Mouse (Mus musculus): ENCODE results near the gene Cic.
"Not testable (repeated sequence)": the region's sequence is repeated elsewhere in the genome, so short reads cannot be mapped to it uniquely, and the experiment has no call there.

Gene Cic

DNA sequence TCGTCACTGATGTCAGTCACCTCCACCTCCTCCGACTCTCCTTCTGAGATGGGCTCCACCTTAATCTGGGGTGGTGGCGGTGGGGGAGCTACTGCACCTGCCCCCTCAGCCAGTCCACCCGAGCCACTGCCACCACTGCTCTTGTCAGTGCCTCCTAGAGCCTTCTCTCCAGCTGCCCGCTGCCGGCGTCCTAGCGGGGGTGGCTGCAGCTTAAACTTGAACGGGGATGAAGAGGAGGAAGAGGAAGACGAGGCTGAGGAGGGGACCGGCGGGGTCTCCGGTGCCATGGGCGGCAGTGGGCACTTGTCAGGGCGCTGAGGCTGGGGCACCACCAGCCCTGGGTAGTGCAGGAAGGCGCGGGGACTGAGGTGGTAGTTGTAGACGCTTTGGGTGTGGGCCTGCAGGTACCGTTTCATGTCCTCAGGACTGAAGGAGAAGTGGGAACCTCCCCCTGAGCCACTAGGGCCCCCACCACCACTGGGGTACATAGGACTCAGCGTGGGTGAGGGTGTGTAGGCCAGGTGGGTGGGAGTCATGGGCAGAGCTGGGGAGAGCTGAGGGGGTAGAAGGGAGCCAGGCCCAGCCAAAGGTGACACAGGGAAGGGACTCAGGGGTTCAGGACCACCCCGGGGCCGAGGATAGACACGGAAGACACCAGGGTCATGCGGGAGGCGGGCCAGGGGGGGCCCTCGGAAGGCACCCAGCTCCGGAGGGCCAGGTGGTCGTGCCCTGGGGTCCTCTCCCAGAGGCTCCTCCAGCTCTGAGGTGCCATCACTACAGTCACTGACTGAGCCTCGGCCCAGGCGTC, 22.7 kb upstream of the Cic start:
- DNase-seq: no peak

DNA sequence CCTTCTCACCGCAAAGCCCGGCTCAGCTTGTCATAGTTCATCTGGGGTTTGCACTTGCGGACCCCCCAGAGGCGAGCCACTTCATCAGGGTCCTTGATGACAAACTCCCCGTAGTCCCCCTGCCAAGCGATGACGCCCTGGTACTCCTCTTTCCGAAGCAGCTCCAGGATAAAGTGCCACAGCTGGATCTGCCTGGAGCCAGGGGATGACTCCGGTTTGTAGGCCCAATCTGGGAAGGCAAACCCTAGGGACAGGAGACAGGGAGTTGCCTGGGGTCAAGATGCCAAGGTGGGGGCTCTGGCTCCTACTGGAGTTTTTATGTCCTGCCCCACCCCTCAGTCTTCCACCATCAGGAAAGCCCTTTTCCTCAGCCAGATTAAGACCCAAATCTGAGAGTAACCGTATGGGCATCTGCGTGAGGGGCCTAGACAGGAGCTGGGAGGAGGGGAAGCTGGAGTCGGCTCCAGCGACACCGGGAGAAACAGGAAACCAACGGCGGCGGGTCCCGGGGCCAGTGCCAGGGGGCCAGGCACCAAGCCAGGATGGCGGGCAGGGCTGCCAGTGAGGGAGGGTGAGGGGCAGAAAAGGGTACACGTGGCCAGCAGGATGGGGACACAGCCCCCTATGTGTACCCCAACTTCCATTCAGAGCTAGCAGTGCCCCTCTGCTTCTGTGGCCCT, 21.3 kb upstream of the Cic start:
- DNase-seq: no peak

DNA sequence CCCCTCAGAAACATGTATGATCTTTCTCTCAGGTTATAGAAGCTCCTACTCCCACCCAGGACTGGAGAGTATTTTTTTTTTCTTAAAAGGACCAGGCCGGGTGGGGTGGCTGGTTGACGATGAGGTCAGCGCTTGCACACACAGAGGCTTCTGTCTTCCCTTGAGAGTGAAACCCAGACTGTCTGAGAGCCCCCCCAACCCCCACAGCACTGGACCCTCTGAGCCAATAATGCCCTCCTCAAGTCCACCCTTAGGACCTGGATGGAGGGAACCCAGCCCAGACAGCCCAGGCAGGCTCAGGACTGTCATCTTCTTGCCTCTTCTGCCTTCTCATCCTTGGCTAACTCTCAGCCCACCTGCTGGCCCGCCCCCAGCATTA, 20.8 kb upstream of the Cic start:
- DNase-seq: no peak

DNA sequence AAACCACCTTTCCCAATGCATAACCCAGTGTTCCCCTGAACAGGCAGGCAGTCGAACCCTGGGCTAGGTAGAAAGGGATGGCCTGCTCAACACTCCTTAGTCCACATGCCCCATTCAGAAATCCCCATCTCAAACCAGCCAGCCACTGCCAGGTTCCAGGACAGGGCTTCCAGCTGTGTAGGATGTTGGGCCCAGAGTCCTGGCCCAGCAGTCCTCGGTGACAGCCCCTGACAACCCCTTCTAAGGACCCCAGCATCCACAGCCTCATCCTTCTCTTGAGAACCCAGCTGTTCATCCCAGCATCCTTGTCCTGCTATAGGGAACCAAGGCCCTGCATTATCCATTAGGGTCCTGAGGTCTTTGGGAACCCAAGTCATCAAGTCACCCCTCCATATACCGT, 20.0 kb upstream of the Cic start:
- no peak for DNase-seq

DNA sequence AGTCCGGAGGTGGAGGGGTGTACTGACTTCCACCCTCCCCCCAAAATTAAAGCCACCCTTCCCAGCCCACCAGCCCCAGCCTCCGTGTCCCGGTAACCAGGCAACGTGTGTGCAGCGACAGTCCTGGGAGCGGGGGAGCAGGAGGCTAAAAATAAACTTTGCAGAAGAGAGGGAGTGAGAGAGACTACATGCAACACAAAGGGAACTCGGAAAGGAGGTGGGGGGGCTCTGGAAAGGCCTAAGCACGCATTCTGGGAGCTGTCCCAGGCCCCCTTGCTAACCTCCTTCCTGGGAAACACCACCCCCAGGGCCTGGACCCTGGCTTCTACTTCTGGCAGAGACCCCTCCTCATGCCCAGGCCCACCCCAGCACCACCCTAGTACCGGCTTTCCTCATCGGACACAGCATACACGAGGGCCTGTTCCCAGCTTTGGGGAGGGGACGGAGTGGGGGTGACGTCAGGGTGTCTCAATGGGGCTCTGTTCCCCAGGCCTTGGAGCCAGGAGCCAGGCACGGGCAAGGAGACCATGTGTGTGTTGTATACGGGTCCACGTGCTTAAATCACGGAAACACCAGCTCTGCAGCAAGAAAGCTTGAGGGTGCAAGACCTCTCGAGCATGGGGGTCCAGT, 19.4 kb upstream of the Cic start:
- DNase-seq: no peak

DNA sequence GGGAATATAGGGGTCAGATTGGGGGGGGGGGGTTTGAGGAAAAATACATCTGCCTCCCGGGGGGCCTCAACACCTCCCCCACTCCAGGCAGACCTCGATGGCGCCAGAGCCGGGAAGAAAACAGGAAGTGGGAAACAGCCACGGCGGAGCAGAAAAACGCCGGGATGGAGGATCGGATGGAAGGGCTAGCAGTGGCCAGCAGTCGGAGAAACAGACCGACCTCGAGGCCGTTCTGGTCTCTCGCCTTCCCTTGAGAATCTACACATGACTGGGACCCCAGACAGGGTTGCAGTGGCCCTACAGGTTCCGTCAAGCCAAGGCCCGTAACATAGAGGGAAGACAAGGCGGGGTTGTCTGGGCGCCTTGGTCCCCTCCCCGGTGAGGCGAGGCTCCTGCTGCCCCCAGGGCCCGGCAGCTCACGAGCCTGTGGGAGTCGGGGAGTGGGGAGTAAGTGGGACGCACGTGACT, 18.6 kb upstream of the Cic start:
- DNase-seq: no peak

DNA sequence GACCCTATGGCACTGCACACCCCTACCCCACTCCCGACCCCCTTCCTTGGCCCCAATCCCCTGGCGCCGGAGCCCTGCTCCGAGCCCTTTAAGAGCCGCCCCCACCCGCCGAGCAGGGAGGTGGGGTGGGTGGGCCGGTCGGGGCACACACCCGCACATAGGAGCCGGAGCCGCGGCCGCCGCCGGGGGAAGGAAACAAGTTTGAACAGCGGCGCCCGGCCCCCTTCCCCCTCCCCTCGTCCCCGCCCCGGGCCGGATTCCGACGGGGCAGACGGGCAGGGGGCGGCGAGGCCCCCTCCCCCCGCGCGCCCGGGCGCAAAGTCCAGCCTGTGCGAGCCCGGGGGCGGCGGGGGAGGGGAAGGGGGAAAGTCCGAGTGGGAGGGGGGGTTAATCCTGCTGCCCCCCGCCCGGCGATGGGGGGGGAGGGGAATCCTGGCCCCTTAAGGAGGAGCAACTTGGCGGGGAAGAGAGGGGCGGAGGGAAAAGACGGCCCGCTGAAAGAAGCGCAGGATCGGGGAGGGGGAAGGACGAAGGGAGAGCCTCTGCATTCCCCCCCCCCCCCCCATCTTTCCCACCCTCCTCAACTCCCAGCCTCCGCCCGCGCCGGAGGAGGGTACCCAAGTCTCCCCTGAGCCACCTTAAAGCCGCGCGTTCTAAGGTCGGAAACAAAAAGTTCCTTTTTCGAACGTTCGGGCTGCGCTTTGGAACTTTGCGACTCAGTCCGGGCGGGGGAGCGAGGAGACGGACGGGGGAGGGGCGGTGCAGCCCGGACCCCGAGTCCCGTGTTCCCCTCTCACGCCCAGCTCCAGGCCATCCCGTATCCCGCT, 18.0 kb upstream of the Cic start:
- peak; percentile 63 to 77 for DNase-seq

DNA sequence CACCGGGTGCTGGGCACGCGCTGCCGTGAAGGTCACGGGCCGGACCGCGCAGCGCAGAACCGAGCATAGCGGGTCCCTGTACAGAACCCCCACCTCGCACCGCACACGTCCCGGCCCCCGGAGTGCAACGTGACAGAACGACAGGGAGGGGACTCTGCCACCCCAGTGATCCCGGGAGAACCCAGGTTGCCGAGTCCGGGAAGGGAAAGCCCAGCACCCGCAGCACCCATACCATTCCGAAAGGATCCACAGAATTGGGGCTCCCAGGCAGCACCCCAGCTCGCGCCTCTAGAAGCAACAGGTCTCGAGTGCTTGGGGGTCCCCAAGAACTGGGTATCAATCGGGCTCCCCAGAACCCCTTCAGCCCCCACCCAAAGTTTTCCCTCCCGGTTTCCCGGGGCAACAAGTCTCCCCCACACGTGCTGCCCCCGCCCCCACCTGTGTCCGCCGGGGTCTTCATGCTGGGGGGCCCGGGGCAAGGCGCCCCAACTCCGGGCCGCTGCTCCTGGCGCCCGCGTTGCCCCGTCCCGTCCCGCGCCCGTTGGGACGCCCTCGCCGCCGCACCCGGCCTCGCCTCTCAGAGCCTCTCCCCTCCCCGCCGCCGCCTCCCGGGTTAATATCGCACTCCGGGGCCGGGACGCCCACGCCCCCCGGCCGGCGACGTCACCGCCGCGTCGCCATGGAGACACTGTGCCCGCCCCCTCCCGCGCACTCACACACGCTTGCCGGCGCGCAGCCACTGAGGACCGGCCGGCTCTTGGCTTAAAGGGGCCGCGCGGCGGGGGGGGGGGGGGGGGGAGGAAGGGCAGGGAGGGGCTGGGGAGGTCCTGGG, 17.1 kb upstream of the Cic start, which contains the start of gene Erf:
Erf (minus strand) TSS at position 621 of the 832 bp plus-strand sequence.
- DNase-seq: peak; percentile 91 to 95

DNA sequence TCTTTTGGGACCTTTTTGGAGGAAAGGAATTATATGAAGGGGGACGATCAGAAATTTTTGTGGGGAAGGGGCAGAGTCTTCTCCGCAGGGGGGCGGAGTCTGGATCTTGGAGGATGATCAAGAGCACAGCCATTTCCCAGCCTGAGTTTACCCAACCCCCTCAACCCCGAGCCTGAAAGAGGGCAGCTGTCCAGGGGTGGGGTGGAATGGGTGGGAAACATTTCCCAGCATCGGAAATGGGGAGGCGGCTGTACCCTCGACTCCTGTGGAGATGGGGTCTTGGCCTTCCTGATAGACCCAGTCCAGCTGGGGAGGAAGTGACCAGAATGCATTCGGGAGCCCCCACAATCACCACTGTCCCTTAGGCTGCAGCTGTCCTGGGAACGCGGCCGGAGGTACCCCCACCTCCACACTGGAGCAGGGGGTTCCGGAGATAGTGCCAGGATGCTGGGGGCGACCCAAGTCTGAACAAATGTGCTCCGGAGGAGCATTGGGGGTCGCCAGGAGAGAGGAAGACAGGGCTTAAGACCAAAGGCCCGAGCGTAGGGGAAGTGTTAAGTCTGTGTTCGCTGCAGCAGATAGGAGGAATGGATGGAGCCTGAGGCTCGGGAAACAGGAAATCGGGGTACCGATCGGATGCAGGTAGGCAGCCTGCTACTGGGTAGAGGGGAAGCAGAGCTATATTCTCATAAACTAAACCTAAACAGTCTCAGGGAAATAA, 16.3 kb upstream of the Cic start:
- DNase-seq: peak in 1 of 2 experiments; percentile 41

DNA sequence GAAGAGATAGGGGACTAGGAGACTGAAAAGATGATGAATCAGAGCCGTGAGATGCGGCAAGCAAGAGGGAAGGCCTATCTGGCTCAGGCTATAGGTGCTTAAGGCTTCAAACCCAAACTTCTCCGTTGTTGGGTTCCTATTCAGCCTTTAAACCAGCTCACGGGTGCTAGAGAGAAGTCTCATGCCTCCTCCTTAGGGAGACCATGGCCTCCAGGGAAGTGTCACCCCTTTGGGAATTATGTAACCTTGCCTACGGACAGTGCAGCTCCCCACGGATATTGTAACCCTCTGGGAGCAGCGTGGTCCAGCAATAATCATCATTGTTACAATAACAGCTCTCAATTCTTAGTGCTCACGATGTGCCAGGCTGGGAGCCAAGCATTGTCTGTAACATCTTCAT, 15.7 kb upstream of the Cic start:
- DNase-seq: no peak

DNA sequence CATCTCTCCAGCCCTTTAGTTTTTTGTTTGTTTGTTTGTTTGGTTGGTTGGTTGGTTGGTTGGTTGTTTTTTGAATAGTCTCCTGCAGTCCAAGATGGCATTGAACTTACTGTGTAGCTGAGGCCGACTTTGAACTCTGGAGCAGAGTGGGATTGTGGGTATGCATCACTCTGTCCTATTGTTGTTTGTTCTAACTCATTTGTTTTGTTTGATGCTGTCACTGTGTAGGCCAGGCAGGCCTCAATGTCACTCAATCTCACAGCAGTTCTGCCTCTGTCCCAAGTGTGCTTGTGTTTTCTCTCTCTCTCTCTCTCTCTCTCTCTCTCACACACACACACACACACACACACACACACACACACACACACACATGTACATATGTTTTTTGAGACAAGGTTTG, 5.6 kb upstream of the Cic start:
- no peak for DNase-seq

DNA sequence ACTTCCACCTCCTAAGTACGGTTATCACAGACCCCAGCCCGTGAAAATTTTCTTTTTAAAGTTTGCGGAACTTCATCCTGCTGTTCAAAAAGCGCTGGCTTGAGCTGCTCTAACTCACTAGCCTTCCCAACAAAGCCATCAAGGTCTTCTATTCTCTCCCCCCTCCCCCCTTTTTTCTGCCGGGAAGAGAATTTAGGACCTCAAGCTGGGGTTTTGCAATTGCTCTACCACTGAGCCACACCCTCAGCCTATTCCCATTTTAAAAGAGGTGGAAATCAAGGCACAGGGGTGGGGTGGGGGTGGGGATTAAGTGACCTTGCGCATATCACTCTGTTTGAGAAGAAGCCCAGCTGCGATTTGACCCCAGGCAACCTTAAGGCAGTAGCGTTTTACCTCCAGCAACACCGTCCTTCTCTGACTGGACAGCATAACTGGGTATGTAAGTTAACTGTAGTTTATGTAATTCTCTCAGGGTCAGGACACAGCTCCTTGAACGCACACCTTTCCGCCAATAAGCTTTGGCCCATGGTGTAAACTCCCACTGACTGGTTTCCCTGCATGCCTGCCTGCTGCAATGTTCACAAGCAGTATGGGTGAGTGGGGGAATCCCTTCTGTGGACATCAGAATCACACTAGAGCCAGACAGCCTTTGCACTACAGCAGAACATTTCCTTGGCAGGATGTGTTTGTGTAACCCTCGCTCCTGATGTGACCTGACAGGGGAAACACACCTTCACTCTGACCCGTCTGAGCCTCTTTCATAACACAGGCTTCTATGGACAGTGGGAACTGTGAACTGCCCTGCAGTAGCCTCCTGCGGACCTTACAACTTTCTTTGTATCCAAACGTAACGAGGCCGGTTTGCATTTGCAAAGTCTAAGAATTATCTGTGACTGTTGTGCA, 3.3 kb upstream of the Cic start:
- DNase-seq: no peak

DNA sequence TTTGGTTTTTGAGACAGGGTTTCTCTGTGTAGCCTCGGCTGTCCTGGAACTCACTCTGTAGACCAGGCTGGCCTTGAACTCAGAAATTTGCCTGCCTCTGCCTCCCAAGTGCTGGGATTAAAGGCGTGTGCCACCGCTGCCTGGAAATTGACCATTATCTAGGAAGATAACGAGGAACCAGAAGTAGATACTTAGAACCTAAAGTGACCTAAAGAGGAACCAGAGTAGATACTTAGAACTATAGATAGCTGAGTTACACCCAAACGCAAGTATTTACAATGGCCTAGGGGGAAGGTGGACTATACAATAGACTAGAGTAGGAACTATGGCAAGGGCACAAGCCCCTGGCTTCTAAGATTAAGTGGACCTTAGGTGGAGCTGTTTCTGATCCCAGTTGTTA, 1.8 kb upstream of the Cic start:
- DNase-seq: not testable (repeated sequence)

DNA sequence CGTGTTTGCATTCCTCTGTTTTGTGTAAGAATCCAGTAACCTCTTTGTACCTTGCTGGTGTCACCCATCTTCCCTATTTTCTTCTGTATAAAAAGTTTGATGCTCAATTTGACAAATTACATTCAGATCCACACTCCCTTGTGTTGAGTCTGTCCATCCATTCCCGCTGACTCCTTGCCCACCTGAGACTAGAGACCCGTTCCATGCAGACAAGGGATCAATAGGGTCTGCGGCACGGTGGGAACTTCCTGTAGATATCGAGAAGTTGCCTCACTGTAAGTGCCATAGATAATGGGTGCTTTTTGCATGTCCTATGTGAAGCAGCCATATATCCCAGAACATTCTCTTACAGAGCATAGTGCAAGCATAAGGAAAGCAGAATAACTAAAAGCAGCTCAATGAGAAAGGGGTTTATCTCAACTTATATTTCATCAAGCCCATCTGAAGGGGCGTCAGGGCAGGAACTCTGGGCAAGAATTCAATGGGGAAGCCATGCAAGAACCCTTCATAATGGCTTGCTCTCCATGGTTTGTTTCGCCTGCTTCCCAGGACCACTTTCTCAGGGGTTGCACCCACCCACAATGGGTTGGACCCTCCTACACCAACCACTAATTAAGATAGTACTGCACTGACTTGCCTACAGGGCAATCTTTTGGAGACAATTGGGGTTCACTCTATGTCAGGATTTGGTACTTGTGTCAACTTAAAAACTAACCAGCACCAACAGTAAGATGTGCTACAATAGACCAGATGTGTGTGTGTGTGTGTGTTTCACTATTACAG, 1.1 kb upstream of the Cic start:
- no peak for DNase-seq

DNA sequence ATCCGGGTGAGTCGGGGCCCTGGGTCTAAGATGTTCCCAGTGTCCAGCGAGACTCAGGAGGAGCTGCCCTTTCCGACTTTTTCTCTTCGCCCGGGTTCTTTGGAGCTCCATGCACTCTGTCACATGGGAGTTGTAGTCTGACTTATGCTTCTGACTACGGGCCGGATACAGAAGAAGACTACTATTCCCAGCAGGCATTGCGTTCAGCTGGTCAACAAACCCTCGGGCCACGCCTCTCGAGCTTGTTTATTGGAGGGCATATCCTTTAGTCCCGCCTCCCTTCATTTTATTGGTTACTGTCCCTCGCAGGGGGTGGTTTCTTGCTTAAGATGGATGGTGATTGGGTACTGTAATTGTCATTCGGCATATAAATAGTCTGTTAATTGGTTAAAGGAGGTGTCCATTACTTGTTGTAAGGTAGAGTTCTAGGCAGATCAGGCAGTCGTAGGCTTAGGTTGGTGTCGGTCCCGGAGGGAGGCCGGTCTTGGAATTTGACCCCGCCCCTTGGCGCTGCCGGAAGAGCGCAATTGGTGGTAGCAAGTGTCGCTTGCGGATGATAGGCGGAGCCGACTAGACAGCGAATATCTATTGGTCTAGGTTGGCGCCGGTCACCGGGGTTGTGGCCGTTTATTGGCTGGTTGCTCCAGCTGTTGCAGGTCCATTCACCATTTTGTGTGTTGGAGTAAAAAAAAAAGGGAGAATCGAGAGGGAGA, 403 bp downstream of the Cic start:
- peak; percentile 94 to 98 for DNase-seq

DNA sequence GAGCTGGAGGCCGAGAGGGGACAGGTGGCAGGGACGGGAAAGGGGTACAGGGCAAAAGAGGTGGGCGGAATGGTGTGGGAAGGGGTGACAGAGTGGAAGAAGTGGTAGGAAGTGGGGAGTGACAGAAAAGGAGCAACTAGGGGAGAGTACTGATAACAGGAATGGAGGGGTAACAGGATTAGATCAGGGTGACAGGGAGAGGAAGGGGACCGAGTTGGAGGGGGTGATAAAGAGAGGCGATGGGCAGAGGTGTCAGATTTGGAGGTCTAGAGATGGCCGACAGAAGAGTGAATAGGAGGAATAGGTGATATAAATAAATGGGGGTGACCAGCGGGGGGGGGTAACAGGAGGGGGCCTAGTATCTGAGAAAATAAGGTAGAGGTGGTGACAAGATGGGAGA, 1.1 kb downstream of the Cic start:
- DNase-seq: no peak

DNA sequence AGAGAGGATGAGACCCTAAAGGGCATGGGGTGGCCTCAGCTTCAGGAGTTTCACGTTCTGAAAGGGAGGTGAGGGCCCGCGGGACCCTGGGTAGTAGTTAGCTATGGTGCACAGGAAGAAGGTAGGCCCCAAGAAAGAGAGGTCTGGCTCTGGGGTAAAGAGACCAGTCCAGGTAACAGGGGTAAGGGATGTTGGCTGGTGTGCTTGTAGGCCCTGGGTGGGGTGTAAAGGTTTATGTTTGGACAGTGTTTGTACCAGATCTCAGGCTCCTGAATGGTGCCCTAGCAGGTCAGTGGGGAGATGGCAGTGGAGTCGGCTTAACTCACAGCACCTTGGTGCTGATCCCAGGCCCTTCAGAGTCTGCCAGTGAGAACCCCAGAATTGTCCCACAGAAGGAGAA, 1.5 kb downstream of the Cic start:
- DNase-seq: peak in 1 of 2 experiments; percentile 30

DNA sequence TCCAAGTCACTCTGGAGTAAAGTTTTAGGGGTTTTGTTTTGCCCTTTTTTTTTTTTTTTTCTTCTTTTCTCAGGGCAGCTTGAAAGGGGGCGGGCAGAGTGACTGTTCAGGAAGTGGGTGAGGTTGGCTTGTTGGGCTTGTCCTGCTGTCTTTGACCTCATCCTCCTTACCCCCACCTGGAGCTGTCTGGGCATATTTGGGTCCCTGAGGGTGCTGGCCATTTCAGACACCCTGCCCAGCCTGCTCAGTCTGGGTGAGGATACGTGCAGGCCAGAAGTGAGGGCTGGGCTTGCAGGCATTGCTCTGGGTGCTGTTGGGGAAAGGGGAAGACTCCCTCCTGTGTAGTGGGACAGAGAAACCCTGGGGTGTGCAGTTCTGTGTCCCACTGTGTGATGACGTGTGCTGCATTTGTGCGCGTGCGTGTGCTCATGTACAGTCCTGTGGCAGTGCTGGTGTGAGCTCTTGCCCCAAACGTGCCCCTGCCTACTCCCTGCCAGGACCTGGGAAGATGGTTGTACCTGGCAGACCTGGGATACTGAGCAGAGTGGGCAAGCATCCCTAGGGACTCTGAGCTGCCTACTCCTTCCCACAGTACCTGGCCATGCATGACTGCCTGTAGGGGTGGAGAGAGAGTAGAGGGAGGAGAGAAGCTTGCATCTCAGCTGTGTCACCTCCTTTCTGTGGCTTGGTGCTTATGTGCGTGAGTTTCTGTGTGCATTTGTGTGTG, 2.2 kb downstream of the Cic start:
- DNase-seq: peak; percentile 28 to 50
